Mouse (Mus musculus) G1E (cell line): ENCODE data around the gene Wdr24.

Source experiments
- CTCF ChIP-seq: IDR thresholded peaks from 2 replicates; pipeline ENCODE4 v1.5.1; 2012; ENCODE audit warnings: low read depth, low read length, inconsistent platforms, mixed read lengths
- GATA1 ChIP-seq: IDR thresholded peaks from 2 replicates; pipeline ENCODE4 v1.6.1; 2012; ENCODE audit warnings: borderline replicate concordance, low read length, inconsistent platforms, mixed read lengths

- no peak for TF ChIP-seq CTCF
- no peak for TF ChIP-seq GATA1
These were observed 53.6 kb downstream of the Wdr24 start for GRCm38 (mm10) chr17:25877025-25877424.
